Mouse (Mus musculus) E14TG2a.4 (cell line): Measurements from ENCODE around the gene Foxl1.

Experiments
- CTCF ChIP-seq: conservative IDR thresholded peaks from 2 replicates; pipeline ENCODE4 v1.5.1; 2014; ENCODE audit warnings: low read length
- NANOG ChIP-seq: IDR thresholded peaks from 2 replicates; pipeline ENCODE4 v1.6.1; 2014; ENCODE audit warnings: borderline replicate concordance, low read length, mixed read lengths

- TF ChIP-seq CTCF = no peak
- no peak for TF ChIP-seq NANOG
Observed at GRCm38 (mm10) chr8:121088871-121089630, 38.7 kb upstream of the Foxl1 start.
